Mouse (Mus musculus) intestine, embryonic 16.5 days (tissue): ENCODE results near the gene Mark1. TPM values are rescaled to one million over a fixed set of nuclear protein-coding genes. Genes with fewer than 3 reads are reported as not detected.
A peak's percentile ranks its signal among the peaks of the same experiment; 100 is the strongest.

ENCODE experiments used
- ATAC-seq: fragments of 200-750 bp; cut with Nextera tagmentation; 2 replicates; pipeline ENCODE4 v1.8.0; 2017; ENCODE audit warnings: moderate TSS enrichment, moderate library complexity
- H3K27ac ChIP-seq: fragments of 300-500 bp; sonication (generic); 2 replicates; pipeline ENCODE4 v1.5.1; 2014; ENCODE audit warnings: mild to moderate bottlenecking, low read length
- H3K27me3 ChIP-seq: fragments of 300-500 bp; sonication (generic); replicated peaks from 2 replicates; pipeline ENCODE4 v1.6.1; 2014; ENCODE audit warnings: low read length, control low read depth, mixed read lengths; ENCODE audit not compliant: control insufficient read depth, insufficient read depth
- H3K36me3 ChIP-seq: fragments of 300-500 bp; sonication (generic); 2 replicates; pipeline ENCODE4 v1.6.1; 2014; ENCODE audit warnings: low read length, control low read depth; ENCODE audit not compliant: control insufficient read depth, insufficient read depth
- H3K4me1 ChIP-seq: fragments of 300-500 bp; sonication (generic); 2 replicates; pipeline ENCODE4 v1.6.1; 2014; ENCODE audit warnings: low read length, control low read depth, mixed read lengths; ENCODE audit not compliant: control insufficient read depth, insufficient read depth
- H3K4me2 ChIP-seq: fragments of 300-500 bp; sonication (generic); 2 replicates; pipeline ENCODE4 v1.6.1; 2014; ENCODE audit warnings: low read depth, low read length, control low read depth
- H3K4me3 ChIP-seq: fragments of 300-500 bp; sonication (generic); 2 replicates; pipeline ENCODE4 v1.5.1; 2014; ENCODE audit warnings: mild to moderate bottlenecking, low read length
- H3K9ac ChIP-seq: fragments of 300-500 bp; sonication (generic); 2 replicates; pipeline ENCODE4 v1.6.1; 2014; ENCODE audit warnings: low read depth, low read length
- H3K9me3 ChIP-seq: fragments of 300-500 bp; sonication (generic); 2 replicates; pipeline ENCODE4 v1.6.1; 2016; ENCODE audit warnings: low read length, control low read depth; ENCODE audit not compliant: control insufficient read depth
- WGBS: fragments of 180-500 bp; shearing (Covaris S2); extraction: QIAGEN DNeasy Blood & Tissue Kit; methylation state at CpG from one replicate; pipeline ENCODE4 v1.1.7; 2014; 5-methylcytosine and 5-hydroxymethylcytosine counted together
- polyA plus RNA-seq: library from polyadenylated mRNA; unstranded; fragments of >200 nt; fragmentation: Nextera tagmentation; extraction: Ambion mirVana; gene quantifications from 2 replicates; pipeline ENCODE4 v1.2.1, GENCODE M21; 2015

Mark1 gene
- polyA plus RNA-seq, 1 experiment from 2014 or later, result 1.9 TPM

DNA sequence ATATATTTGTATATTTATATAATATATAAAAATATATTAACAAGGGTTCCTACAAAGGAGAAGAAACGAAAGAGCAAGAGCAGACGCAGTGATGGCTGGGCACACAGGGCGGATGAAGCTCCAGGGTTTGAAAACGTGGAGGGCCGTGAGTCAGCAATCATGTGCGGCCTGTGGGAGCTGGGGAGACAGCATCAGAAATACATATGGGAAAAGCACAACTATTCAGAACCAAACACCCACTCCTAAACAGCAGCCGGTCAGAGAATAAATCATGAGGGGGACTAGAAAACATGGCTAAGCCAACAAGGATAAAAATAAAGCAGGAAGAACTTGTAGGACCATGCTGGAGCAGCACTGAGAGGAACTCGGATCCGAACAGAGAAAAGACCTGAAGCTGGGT is 142.2 kb downstream of the Mark1 start:
- no peak for ATAC-seq

GRCm38 (mm10) chr1:184853922-184854321 is 145.4 kb downstream of the Mark1 start:
- Histone ChIP-seq H3K9me3 (no peaks in the 10 kb centered on the region), H3K27me3 (no peaks in the 10 kb centered on the region), H3K4me3 (no peak overlapping the region), H3K27ac (peak overlapping the region; percentile 68), H3K36me3 (no peaks in the 10 kb centered on the region), H3K4me1 (peaks cover 24% of the 10 kb centered on the region), H3K9ac (peak overlapping the region; percentile 48; the same call in 1 of the 2 replicates), H3K4me2 (no peak overlapping the region)
- no peak for ATAC-seq
- 61% methylated on average over 3 of the region's 3 CpGs for WGBS

More for the DNA sequence above, 142.2 kb downstream of the Mark1 start:
- no peak overlapping the region for H3K9ac ChIP-seq
- H3K4me2 ChIP-seq, result no peak overlapping the region
- H3K27ac ChIP-seq, result no peak overlapping the region
- H3K27me3 ChIP-seq, result no peaks in the 10 kb centered on the region
- H3K4me1 ChIP-seq, result peaks cover 19% of the 10 kb centered on the region
- H3K4me3 ChIP-seq, result no peak overlapping the region
- no peaks in the 10 kb centered on the region for H3K36me3 ChIP-seq
- WGBS, result 85% methylated on average over 9 of the region's 9 CpGs
- no peaks in the 10 kb centered on the region for H3K9me3 ChIP-seq

DNA sequence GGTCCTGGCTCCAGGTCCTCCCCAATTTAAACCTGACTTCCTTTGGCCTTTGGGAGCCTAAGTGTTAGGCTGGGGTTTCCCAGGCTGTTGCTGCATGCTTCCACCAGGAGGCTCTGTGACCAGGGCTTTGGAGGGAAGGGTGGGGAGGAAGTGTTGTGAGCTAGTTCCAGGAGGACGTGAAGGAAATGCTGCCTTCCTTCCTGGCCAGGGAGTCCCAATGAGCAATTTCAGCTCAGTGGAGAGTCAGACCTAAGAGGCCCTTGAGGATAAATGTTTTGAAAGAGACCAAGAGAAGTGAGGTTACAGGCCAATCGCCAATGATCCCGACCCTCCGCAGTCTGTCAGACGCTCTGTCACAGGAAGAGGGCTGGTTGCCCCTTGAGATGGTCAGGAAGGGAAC is 146.0 kb downstream of the Mark1 start:
- Histone ChIP-seq H3K9ac (peak overlapping the region; percentile 48), H3K4me1 (peaks cover 24% of the 10 kb centered on the region), H3K4me3 (peak overlapping the region; percentile 10), H3K27me3 (no peaks in the 10 kb centered on the region), H3K36me3 (no peaks in the 10 kb centered on the region), H3K4me2 (peak overlapping the region; percentile 23; the same call in 1 of the 2 replicates), H3K9me3 (no peaks in the 10 kb centered on the region), H3K27ac (peak overlapping the region; percentile 68)
- 26% methylated on average over 5 of the region's 5 CpGs for WGBS
- ATAC-seq, result peak; percentile 47

DNA sequence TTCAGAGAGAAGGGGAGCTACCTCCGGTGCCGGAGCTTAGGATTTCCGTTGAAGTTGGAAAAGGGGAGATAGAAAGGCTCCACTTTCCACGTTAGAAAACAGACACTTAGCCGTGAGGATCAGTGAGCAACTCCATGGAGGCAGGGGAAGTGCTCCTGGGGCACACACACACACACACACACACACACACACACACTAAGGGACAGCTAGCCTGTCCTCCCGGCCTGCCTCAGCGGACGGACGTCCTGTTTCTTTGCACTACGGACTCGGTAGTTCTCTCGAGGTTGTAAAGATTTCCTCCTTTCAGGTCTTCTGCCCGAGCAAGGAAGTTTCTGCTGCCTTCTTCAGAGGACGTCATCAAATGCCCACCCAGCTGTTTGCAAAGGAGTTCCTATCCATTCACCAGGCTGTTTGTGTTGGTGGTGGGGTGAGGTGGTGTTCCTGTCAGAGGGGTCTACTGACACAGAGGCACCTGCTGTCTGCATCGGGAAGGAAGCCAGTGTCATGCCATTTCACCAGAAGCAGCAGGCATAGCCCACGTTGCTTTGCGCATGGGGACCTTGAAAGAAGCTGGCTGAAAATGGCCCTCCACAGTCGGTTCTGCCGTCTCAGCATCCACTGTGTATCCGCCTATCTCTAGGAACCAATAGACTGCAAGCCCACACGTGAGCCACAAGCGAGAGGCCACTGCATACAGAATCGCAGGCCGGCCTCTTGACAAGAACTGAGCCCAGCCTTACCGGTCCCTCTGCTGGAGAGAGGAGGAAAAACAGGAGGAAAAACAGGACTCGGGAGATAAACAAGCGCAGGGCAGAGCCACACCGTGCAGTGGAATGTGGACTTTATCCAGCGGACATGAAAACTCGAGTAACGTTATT is 147.4 kb downstream of the Mark1 start:
- Histone ChIP-seq H3K4me3 (peak overlapping the region; percentile 9), H3K9me3 (no peaks in the 10 kb centered on the region), H3K36me3 (no peaks in the 10 kb centered on the region), H3K27me3 (no peaks in the 10 kb centered on the region), H3K9ac (peak overlapping the region; percentile 44), H3K27ac (peak overlapping the region; percentile 62), H3K4me1 (peaks cover 24% of the 10 kb centered on the region), H3K4me2 (peak overlapping the region; percentile 45)
- WGBS, result 10% methylated on average over 31 of the region's 31 CpGs
- peak; percentile 89 for ATAC-seq

DNA sequence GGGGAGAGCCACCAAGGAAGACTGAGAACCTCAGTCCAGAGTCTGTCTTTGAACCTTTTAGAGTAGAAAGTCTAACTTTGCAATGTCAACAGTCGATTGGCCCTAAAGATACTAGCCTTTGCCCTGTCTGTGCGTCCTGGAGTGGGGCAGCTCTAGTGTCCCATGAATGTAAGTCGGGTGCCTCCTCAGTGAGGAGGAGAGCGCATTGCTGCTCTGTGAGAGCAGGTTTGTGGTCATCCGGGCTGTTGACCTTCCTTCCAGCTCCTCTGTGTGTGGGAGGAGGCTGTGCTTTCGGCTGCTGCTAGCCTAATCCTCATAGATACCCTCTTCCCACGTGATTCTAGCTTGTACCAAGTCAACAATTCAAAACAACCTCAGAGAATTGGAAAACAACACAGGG is 148.2 kb downstream of the Mark1 start:
- WGBS, result 41% methylated on average over 7 of the region's 7 CpGs
- Histone ChIP-seq H3K4me3 (no peak overlapping the region), H3K27ac (peak overlapping the region; percentile 62), H3K4me2 (peak overlapping the region; percentile 45; the same call in 1 of the 2 replicates), H3K36me3 (no peaks in the 10 kb centered on the region), H3K9ac (peak overlapping the region; percentile 4; the same call in 1 of the 2 replicates), H3K27me3 (no peaks in the 10 kb centered on the region), H3K4me1 (peaks cover 28% of the 10 kb centered on the region), H3K9me3 (no peaks in the 10 kb centered on the region)
- ATAC-seq, result peak; percentile 7; the same call in 1 of the 2 replicates

- Histone ChIP-seq H3K36me3 (no peaks in the 10 kb centered on the region), H3K4me1 (peaks cover 28% of the 10 kb centered on the region), H3K4me3 (peak overlapping the region; percentile 86; the same call in 1 of the 2 replicates), H3K27me3 (no peaks in the 10 kb centered on the region), H3K9ac (peak overlapping the region; percentile 93; the same call in 1 of the 2 replicates), H3K27ac (peak overlapping the region; percentile 96; the same call in 1 of the 2 replicates), H3K9me3 (no peaks in the 10 kb centered on the region), H3K4me2 (peak overlapping the region; percentile 88)
- no peak for ATAC-seq
- WGBS, result 42% methylated on average over 3 of the region's 3 CpGs
Observed at GRCm38 (mm10) chr1:184846973-184847372, 152.4 kb downstream of the Mark1 start.

Other genes with a start within 250 kb of the Mark1 start
- 1.1 and 1.5 TPM in 2 replicates for gene Marc1, start 188.3 kb downstream of the Mark1 start, polyA plus RNA-seq
- 404 and 475 TPM in 2 replicates for gene Marc2, start 153.1 kb downstream of the Mark1 start, polyA plus RNA-seq
- gene C130074G19Rik, start 116.4 kb downstream of the Mark1 start, polyA plus RNA-seq, result 1.8 and 2.0 TPM in 2 replicates
- 25.4 and 27.3 TPM in 2 replicates for gene Rab3gap2, start 204.5 kb upstream of the Mark1 start, polyA plus RNA-seq